Mouse (Mus musculus) testis, adult 2 months (tissue): ENCODE data around the gene Polr2f. TPM values are rescaled to one million over a fixed set of nuclear protein-coding genes. Genes with fewer than 3 reads are reported as not detected.

Source experiments
- H3K27ac ChIP-seq: fragments of 200-500 bp; 2 replicates; pipeline ENCODE4 v1.5.1; 2012; ENCODE audit warnings: low read depth, low read length; ENCODE audit not compliant: control insufficient read depth, insufficient read depth
- H3K27me3 ChIP-seq: fragments of 200-500 bp; 2 replicates; pipeline ENCODE4 v1.6.1; 2012; ENCODE audit warnings: mild to moderate bottlenecking, low read length, moderate library complexity; ENCODE audit not compliant: control insufficient read depth, insufficient read depth
- H3K36me3 ChIP-seq: fragments of 200-500 bp; 2 replicates; pipeline ENCODE4 v1.6.1; 2012; ENCODE audit warnings: mild to moderate bottlenecking, low read length; ENCODE audit not compliant: control insufficient read depth, insufficient read depth
- H3K4me1 ChIP-seq: fragments of 200-500 bp; 2 replicates; pipeline ENCODE4 v1.6.1; 2012; ENCODE audit warnings: low read length; ENCODE audit not compliant: control insufficient read depth, insufficient read depth
- H3K4me3 ChIP-seq: fragments of 200-500 bp; 2 replicates; pipeline ENCODE4 v1.5.1; 2012; ENCODE audit warnings: low read depth, mild to moderate bottlenecking, low read length, moderate library complexity, mixed read lengths; ENCODE audit not compliant: control insufficient read depth
- CTCF ChIP-seq: fragments of 200-500 bp; IDR thresholded peaks from 2 replicates; pipeline ENCODE4 v1.5.1; 2012; ENCODE audit warnings: low read depth, mild to moderate bottlenecking, inconsistent platforms, low read length, moderate library complexity; ENCODE audit not compliant: control insufficient read depth, insufficient read depth, insufficient replicate concordance
- POLR2A ChIP-seq: fragments of 200-500 bp; IDR thresholded peaks from 2 replicates; pipeline ENCODE4 v1.6.1; 2012; ENCODE audit warnings: low read depth, mild to moderate bottlenecking, inconsistent platforms, low read length, moderate library complexity; ENCODE audit not compliant: control insufficient read depth
- polyA plus RNA-seq: library from polyadenylated mRNA; depleted of rRNA; stranded (reverse); fragments of >200 nt; gene quantifications from 2 replicates; pipeline ENCODE4 v1.2.3, GENCODE M21; 2012

Polr2f gene
- polyA plus RNA-seq, 1 experiment = 41.1 TPM

DNA sequence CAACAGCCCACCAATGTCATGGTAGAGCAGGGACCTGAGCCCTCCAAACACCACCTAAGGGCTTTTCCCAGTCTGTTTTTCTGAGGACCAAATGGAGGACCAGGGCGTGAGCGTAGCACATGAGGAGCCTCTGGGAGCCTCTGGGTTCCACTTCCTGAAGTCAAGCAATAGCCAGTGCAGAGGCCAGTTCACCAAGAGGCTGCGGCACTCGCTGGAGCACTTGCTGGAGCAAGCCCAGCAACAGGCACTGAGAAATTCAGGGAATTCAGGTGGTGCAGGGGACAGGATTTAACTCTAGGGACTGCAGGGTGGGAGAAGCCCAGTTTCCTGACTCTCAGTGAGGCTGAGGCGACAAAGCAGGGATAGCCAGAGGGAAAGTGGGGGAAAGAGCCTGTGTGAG lies 42.6 kb upstream of the Polr2f start:
- no peak for TF ChIP-seq POLR2A
- no peak for TF ChIP-seq CTCF

GRCm38 (mm10) chr15:79098868-79099267 lies 41.9 kb upstream of the Polr2f start:
- H3K27ac ChIP-seq = no peak overlapping the region
- no peak overlapping the region for H3K4me3 ChIP-seq
- H3K4me1 ChIP-seq = peaks cover 2% of the 10 kb centered on the region
- H3K27me3 ChIP-seq = no peaks in the 10 kb centered on the region
- TF ChIP-seq CTCF = no peak
- TF ChIP-seq POLR2A = no peak
- no peaks in the 10 kb centered on the region for H3K36me3 ChIP-seq

More for the DNA sequence above, 42.6 kb upstream of the Polr2f start:
- Histone ChIP-seq H3K4me3 (no peak overlapping the region), H3K27me3 (no peaks in the 10 kb centered on the region), H3K36me3 (no peaks in the 10 kb centered on the region), H3K4me1 (peaks cover 2% of the 10 kb centered on the region), H3K27ac (peak overlapping the region; percentile 14; the same call in 1 of the 2 replicates)

DNA sequence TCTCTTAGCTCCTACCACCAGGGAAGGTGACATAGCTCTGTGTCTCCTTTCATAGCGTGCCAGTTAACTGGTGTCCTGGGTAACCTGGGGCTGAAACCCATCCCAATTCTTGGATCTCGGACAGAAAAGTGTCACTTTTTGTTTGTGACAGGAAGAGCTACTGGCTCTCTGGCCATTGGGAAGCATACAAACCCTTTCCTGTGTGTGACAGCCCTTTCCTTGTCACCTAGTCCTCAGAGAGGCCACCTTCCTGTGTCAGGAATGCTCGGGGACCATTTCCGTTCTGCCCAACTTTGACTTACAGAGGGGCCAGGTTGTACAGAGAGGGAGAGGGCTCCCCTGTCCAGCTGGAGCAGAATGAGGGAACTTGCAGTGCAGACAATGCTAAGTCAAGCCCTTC lies 41.4 kb upstream of the Polr2f start:
- Histone ChIP-seq H3K36me3 (no peaks in the 10 kb centered on the region), H3K27me3 (no peaks in the 10 kb centered on the region), H3K4me3 (no peak overlapping the region), H3K4me1 (peaks cover 2% of the 10 kb centered on the region), H3K27ac (no peak overlapping the region)
- TF ChIP-seq CTCF (no peak), POLR2A (no peak)

- Histone ChIP-seq H3K36me3 (no peaks in the 10 kb centered on the region), H3K4me1 (peaks cover 2% of the 10 kb centered on the region), H3K27me3 (no peaks in the 10 kb centered on the region), H3K4me3 (no peak overlapping the region), H3K27ac (no peak overlapping the region)
- no peak for TF ChIP-seq CTCF
- TF ChIP-seq POLR2A = no peak
These were observed 40.4 kb upstream of the Polr2f start for GRCm38 (mm10) chr15:79100391-79100790.

GRCm38 (mm10) chr15:79101531-79101930 lies 39.3 kb upstream of the Polr2f start:
- Histone ChIP-seq H3K4me3 (no peak overlapping the region), H3K36me3 (no peaks in the 10 kb centered on the region), H3K4me1 (peaks cover 2% of the 10 kb centered on the region), H3K27me3 (no peaks in the 10 kb centered on the region), H3K27ac (no peak overlapping the region)
- no peak for TF ChIP-seq POLR2A
- no peak for TF ChIP-seq CTCF

- TF ChIP-seq CTCF = no peak
- no peak for TF ChIP-seq POLR2A
- Histone ChIP-seq H3K27ac (no peak overlapping the region), H3K4me1 (peaks cover 6% of the 10 kb centered on the region), H3K4me3 (no peak overlapping the region), H3K36me3 (no peaks in the 10 kb centered on the region), H3K27me3 (no peaks in the 10 kb centered on the region)
These were observed 37.5 kb upstream of the Polr2f start for GRCm38 (mm10) chr15:79103264-79103663.

DNA sequence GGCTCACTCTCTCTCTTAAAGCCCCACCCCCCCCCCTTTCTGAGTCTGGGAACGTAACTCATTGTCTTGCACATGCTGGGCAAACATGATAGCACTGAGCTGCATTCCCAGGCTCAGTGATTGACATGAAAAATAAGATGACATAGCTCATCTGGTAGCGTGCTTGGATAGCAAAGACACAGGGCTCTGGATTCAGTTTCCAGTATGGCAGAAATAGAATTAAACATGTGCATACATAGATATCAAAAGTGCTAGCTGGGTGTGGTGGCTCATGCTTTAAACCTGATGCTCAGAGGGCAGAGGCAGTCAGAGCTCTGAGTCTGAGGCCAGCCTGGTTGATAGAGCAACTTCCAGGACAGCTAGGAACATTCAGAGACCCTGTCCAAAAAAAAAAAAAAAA lies 35.0 kb upstream of the Polr2f start:
- H3K4me3 ChIP-seq = no peak overlapping the region
- TF ChIP-seq CTCF (no peak), POLR2A (no peak)
- H3K27me3 ChIP-seq = no peaks in the 10 kb centered on the region
- peaks cover 21% of the 10 kb centered on the region for H3K4me1 ChIP-seq
- H3K36me3 ChIP-seq = no peaks in the 10 kb centered on the region
- H3K27ac ChIP-seq = no peak overlapping the region

DNA sequence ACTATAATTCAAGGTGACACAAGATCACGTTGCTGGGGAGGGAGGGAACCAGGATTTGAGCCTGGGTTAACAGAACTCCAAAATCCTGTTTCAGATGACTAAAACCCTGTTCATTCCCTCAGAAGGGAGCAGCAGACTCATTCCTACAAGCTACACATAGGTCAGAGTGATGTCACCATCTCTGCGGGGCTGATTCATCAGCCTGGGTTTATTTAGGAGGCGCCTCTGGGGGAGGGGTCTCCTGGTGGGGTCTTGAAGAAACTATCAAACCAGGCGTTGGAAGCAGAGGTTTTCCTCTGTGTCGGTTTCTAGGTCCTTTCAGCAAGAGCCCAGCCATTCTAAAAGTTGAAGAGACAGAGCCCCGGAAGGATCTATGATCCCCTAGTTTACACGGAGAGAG lies 32.8 kb upstream of the Polr2f start:
- Histone ChIP-seq H3K4me1 (peaks cover 22% of the 10 kb centered on the region), H3K27ac (peak overlapping the region; percentile 67), H3K27me3 (no peaks in the 10 kb centered on the region), H3K36me3 (no peaks in the 10 kb centered on the region), H3K4me3 (no peak overlapping the region; the same call in 1 of the 2 replicates)
- TF ChIP-seq POLR2A = no peak
- no peak for TF ChIP-seq CTCF
